ENCODE assay signal across 14 mouse cellular contexts in genomic region chr3:86897551-86897950, GRCm38 (mm10). TPM values are rescaled to one million over a fixed set of nuclear protein-coding genes. Genes with fewer than 3 reads are reported as not detected.
DNase-seq lines count a peak whose midpoint lies in the region; ATAC-seq lines count a peak whose summit lies in the region.
"Had no signal": no experiment of that assay in that cellular context is flagged by ENCODE, and none has a peak within 500 bp of the region (broad histone marks: within the 10 kb centered on the region; RNA-seq: fewer than 3 reads in every experiment).

No protein-coding gene starts in this region.

- no peaks in the 10 kb centered on the region for H3K9me3 ChIP-seq in forebrain, embryonic 12.5 days
- H3K9me3 ChIP-seq in forebrain, embryonic 13.5 days (replicated peaks), result peaks cover 3% of the 10 kb centered on the region; the same call in 1 of the 2 replicates
- H3K9me3 ChIP-seq in limb, embryonic 15.5 days, result no peaks in the 10 kb centered on the region

- peaks cover 19% of the 10 kb centered on the region for H3K36me3 ChIP-seq in forebrain, embryonic 12.5 days (replicated peaks)
- H3K36me3 ChIP-seq in forebrain, embryonic 13.5 days (ENCODE audit: poor library complexity, severe bottlenecking), result peaks cover 28% of the 10 kb centered on the region
- no peaks in the 10 kb centered on the region for H3K36me3 ChIP-seq in limb, embryonic 15.5 days

- no peaks in the 10 kb centered on the region for H3K27me3 ChIP-seq in forebrain, embryonic 12.5 days
- H3K27me3 ChIP-seq in forebrain, embryonic 13.5 days, result no peaks in the 10 kb centered on the region
- no peaks in the 10 kb centered on the region for H3K27me3 ChIP-seq in limb, embryonic 15.5 days
- H3K27me3 ChIP-seq: megakaryocyte, embryonic 14.5 days had no signal

- DNase-seq in lung, postnatal 10 days, result peak; percentile 12
- DNase-seq in lung, adult 18-20 months, result no peak
- DNase-seq in cerebellum, postnatal 25 days, result peak; percentile 60 to 68
- DNase-seq in heart, adult 18-20 months, result no peak
- no peak for DNase-seq in frontal cortex, adult 2 months (ENCODE audit: extremely low spot score in 1 of 2, low spot score in 1 of 2)
- DNase-seq: gastrocnemius, postnatal 25 days; heart, postnatal 10 days; kidney, adult 11 months; liver, postnatal 0 days; right cerebral cortex, postnatal 25 days had no signal

- no peak overlapping the region for H3K4me3 ChIP-seq in forebrain, embryonic 12.5 days (replicated peaks)
- no peak overlapping the region for H3K4me3 ChIP-seq in forebrain, embryonic 13.5 days
- H3K4me3 ChIP-seq in limb, embryonic 15.5 days, result no peak overlapping the region
- H3K4me3 ChIP-seq: megakaryocyte, embryonic 14.5 days had no signal

- 0 out of 2 replicates have a peak overlapping the region, but pooled peaks have one; percentile 54 for H3K27ac ChIP-seq in forebrain, embryonic 12.5 days
- H3K27ac ChIP-seq in forebrain, embryonic 13.5 days, result no peak overlapping the region
- H3K27ac ChIP-seq in limb, embryonic 15.5 days, result peak overlapping the region; percentile 59

- 50% methylated on average over 8 of the region's 8 CpGs for WGBS in forebrain, embryonic 12.5 days
- WGBS in forebrain, embryonic 13.5 days, result 46% methylated on average over 8 of the region's 8 CpGs
- 42% methylated on average over 8 of the region's 8 CpGs for WGBS in limb, embryonic 15.5 days

- no peak overlapping the region for H3K4me2 ChIP-seq in forebrain, embryonic 12.5 days
- H3K4me2 ChIP-seq in forebrain, embryonic 13.5 days, result no peak overlapping the region
- H3K4me2 ChIP-seq in limb, embryonic 15.5 days, result no peak overlapping the region

- ATAC-seq in forebrain, embryonic 12.5 days (ENCODE audit: low FRiP score), result no peak
- ATAC-seq in forebrain, embryonic 13.5 days, result no peak
- ATAC-seq in limb, embryonic 15.5 days (ENCODE audit: insufficient number of reproducible peaks, low FRiP score, low TSS enrichment, low read depth), result no peak
- ATAC-seq: liver, postnatal 0 days had no signal

- no peak overlapping the region for H3K9ac ChIP-seq in forebrain, embryonic 12.5 days
- H3K9ac ChIP-seq in forebrain, embryonic 13.5 days, result no peak overlapping the region
- no peak overlapping the region for H3K9ac ChIP-seq in limb, embryonic 15.5 days
- H3K9ac ChIP-seq: liver, postnatal 0 days had no signal

- peaks cover 5% of the 10 kb centered on the region for H3K4me1 ChIP-seq in forebrain, embryonic 12.5 days
- H3K4me1 ChIP-seq in forebrain, embryonic 13.5 days, result peaks cover 7% of the 10 kb centered on the region
- H3K4me1 ChIP-seq in limb, embryonic 15.5 days, result peaks cover 4% of the 10 kb centered on the region

RNA-seq across cellular contexts. Expression of gene Dclk2, which starts 23.1 kb away (rescaled TPM):
- polyA plus RNA-seq in forebrain, embryonic 12.5 days (2016; fragmentation: Nextera tagmentation; extraction: Ambion mirVana), result 79.3 and 104 TPM in 2 replicates
- 81.1 and 87.2 TPM in 2 replicates for polyA plus RNA-seq in forebrain, embryonic 13.5 days (2015; fragmentation: Nextera tagmentation; extraction: Ambion mirVana)
- polyA plus RNA-seq in limb, embryonic 15.5 days (2015; fragmentation: Nextera tagmentation; extraction: Ambion mirVana), result 3.4 and 4.5 TPM in 2 replicates
- 1 to 10 TPM in 1 of 2 experiments, under 1 TPM in 1; 0.99 to 1.3 TPM for total RNA-seq in heart, adult 18-20 months (2021)
- 104 and 108 TPM in 2 replicates for polyA plus RNA-seq in frontal cortex, adult 2 months (2012; rRNA removed)

Comparison
In these comparisons a context has a peak if more than half of its experiments do, and no peak if none do; other contexts are left out.
1. DNase-seq: peak in lung, postnatal 10 days (single experiment) and cerebellum, postnatal 25 days (2 of 2); none in lung, adult 18-20 months (0 of 2), heart, adult 18-20 months (0 of 2) and frontal cortex, adult 2 months (0 of 2).
2. RNA of gene Dclk2, which starts 23.1 kb away (polyA plus RNA-seq): 104 to 108 TPM in frontal cortex, adult 2 months, 81.1 to 87.2 TPM in forebrain, embryonic 13.5 days and 79.3 to 104 TPM in forebrain, embryonic 12.5 days; 3.4 to 4.5 TPM in limb, embryonic 15.5 days; every median in the first group is over 10 times any median in the second.